Mouse (Mus musculus) olfactory bulb, adult 2 months (tissue): ENCODE measurements around the gene Comt.

Source experiments
- CTCF ChIP-seq: fragments of 200-500 bp; IDR thresholded peaks from 2 replicates; pipeline ENCODE4 v1.5.1; 2012; ENCODE audit warnings: low read depth, mild to moderate bottlenecking, low read length, moderate library complexity; ENCODE audit not compliant: insufficient read depth
- POLR2A ChIP-seq: fragments of 200-500 bp; IDR thresholded peaks from 2 replicates; pipeline ENCODE4 v1.6.1; 2012; ENCODE audit warnings: mild to moderate bottlenecking, low read depth, low read length, moderate library complexity; ENCODE audit not compliant: insufficient read depth

DNA sequence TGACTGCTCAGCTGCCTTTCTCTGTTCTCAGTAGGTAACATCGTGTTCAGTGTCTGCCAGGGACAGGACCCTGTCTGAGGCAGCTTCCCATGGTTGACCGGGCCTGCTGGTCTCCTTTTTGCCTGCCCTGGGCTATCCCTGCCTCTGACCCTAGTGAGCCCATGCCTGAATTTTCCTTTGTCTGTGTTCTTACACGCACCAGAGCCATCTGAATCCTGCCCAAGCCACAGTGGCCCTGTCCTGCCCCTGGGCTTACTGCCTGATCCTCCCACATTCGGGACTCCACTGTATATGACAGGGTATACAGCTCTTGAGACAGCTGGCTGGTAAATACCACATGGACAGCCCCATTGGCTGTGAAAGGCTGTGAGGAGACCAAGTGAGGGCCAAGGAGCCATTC lies 16.9 kb downstream of the Comt start:
- TF ChIP-seq CTCF = no peak
- no peak for TF ChIP-seq POLR2A
